Mouse (Mus musculus): ENCODE data around the gene Tmem242. TPM values are rescaled to one million over a fixed set of nuclear protein-coding genes. Genes with fewer than 3 reads are reported as not detected.

The Tmem242 gene
- polyA plus RNA-seq (2015; fragmentation: Nextera tagmentation; extraction: Ambion mirVana): 120 and 144 TPM in 2 replicates

DNA sequence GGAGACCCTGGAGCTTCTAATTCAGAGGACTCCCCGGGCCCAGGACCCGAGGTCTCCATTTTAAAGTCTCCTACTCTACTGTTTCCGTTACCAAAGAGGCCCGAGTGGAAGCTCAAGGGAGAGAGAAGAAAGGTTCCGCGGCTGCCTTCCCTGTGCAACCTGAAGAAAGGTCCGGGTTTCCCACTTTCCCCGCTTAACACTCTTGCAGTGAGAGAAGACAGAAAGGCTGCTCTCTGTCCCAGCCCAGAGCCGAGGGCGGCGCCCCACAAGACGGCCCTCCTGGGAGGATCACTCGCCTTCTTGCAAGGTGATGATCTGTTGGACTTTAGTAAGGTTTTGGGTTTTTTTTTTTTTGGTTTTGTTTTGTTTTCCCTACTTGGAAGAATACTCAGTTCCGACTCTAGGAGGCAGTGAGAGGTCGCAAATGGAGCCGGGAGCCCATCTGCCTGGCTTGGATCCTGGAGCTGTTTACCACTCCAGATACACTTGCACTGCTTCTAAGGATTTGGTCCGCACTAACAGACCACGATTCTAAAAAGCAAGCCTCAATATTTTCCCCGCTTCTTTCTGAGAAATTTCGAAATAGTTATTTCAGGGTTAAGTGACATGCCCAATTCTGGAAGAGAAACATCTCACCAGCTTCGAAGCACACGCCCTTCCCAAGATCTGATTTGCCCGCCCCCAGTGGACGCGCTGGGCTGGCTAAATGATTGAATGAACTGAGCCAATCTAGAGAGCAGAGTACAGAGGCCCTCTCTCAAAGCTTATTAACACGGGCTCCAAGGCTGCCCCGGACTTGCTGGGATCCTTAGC, at the start of gene Tmem242:
Tmem242 (minus strand) TSS at position 101 of the 813 bp plus-strand sequence.
- Histone ChIP-seq H3K4me3 (peak within 1 kb of the TSS; percentile 75), H3K27me3 (no peaks in the 10 kb centered on the region), H3K36me3 (no peaks in the 10 kb centered on the region), H3K27ac (peak within 1 kb of the TSS; percentile 77), H3K9me3 (no peaks in the 10 kb centered on the region), H3K9ac (peak within 1 kb of the TSS; percentile 86), H3K4me2 (peak within 1 kb of the TSS; percentile 72), H3K4me1 (peaks cover 18% of the 10 kb centered on the region)
- under 1% methylated on average over 27 of the region's 27 CpGs for WGBS
- ATAC-seq (ENCODE audit: insufficient number of reproducible peaks, insufficient read depth, low FRiP score, low TSS enrichment, low read depth): peak; percentile 62; the same call in 1 of the 2 replicates

DNA sequence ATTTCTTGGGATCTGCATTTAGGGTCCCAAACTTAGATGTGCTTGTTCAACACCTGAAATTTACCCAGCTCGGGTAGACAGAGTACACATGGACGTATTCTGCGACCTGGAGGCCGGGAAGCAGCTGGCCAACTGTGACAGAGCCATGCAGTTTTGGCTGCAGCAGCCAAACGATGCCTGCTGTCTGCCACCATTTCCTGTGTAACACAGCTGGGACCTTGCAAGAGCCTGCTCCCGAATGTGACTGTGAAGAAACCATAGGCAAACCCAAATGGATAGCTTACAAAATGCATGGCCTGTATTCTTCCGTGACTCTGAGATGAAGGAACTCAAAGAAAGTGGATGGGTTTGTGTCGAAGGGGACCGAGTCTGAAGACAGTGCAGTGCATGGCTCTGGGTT, 48.1 kb upstream of the Tmem242 start:
- WGBS: 59% methylated on average over 9 of the region's 9 CpGs
- Histone ChIP-seq H3K4me3 (no peak overlapping the region), H3K9me3 (no peaks in the 10 kb centered on the region), H3K36me3 (no peaks in the 10 kb centered on the region), H3K4me1 (peaks cover 4% of the 10 kb centered on the region; the same call in 1 of the 2 replicates), H3K9ac (no peak overlapping the region), H3K27me3 (peaks cover 5% of the 10 kb centered on the region; the same call in 1 of the 2 replicates), H3K27ac (no peak overlapping the region), H3K4me2 (no peak overlapping the region)
- no peak for ATAC-seq (ENCODE audit: insufficient number of reproducible peaks, insufficient read depth, low FRiP score, low TSS enrichment, low read depth)

DNA sequence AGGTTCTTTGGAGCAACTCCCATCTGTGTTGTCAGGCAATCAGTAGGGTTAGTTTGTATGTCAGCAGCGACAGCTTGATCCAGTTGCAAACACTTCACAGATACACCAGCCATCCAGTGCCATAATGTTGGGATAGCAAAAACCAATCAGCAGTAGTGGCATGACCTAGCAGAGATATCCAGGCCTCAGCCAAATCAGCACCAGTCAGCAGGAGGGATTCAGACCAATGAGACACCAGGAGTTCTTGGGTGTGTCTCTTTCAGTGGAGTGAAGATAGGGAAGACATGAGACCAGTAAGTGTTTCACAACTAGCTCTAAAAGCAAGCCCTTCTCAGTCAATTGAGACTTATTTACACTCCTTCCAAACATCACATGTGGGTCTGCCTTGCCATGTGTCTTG, 44.6 kb upstream of the Tmem242 start:
- ATAC-seq (ENCODE audit: insufficient number of reproducible peaks, insufficient read depth, low FRiP score, low TSS enrichment, low read depth): no peak
- Histone ChIP-seq H3K4me2 (no peak overlapping the region), H3K27ac (no peak overlapping the region), H3K4me3 (no peak overlapping the region), H3K9ac (no peak overlapping the region), H3K9me3 (no peaks in the 10 kb centered on the region), H3K4me1 (no peaks in the 10 kb centered on the region), H3K27me3 (0 out of 2 replicates have a peak, but pooled peaks cover 5% of the 10 kb centered on the region), H3K36me3 (no peaks in the 10 kb centered on the region)
- WGBS: 93% methylated on average over 1 of the region's 1 CpGs

DNA sequence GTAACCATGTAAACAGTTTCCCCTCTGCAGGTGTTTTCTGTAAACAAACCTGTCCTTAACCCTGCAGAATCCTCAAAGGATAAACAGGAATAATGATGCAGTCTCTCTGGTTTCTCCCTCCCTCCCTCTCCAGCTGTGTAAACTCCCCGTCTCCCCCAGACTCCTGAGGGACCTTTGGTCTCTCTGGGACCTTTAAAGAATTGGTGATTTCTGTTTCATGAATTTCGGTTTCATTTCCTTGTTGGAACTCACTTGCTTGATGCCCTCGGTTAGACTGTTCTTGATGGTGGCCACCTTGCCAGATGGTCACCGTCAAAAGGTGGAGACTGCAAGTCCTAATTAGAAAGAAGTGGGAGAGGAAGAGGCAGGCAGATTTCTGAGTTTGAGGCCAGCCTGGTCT, 43.4 kb upstream of the Tmem242 start:
- no peak overlapping the region for H3K4me3 ChIP-seq
- H3K4me2 ChIP-seq: no peak overlapping the region
- H3K9ac ChIP-seq: no peak overlapping the region
- no peaks in the 10 kb centered on the region for H3K4me1 ChIP-seq
- no peak for ATAC-seq (ENCODE audit: insufficient number of reproducible peaks, insufficient read depth, low FRiP score, low TSS enrichment, low read depth)
- H3K9me3 ChIP-seq: no peaks in the 10 kb centered on the region
- no peak overlapping the region for H3K27ac ChIP-seq
- WGBS: 66% methylated on average over 4 of the region's 4 CpGs
- H3K27me3 ChIP-seq: no peaks in the 10 kb centered on the region
- no peaks in the 10 kb centered on the region for H3K36me3 ChIP-seq

DNA sequence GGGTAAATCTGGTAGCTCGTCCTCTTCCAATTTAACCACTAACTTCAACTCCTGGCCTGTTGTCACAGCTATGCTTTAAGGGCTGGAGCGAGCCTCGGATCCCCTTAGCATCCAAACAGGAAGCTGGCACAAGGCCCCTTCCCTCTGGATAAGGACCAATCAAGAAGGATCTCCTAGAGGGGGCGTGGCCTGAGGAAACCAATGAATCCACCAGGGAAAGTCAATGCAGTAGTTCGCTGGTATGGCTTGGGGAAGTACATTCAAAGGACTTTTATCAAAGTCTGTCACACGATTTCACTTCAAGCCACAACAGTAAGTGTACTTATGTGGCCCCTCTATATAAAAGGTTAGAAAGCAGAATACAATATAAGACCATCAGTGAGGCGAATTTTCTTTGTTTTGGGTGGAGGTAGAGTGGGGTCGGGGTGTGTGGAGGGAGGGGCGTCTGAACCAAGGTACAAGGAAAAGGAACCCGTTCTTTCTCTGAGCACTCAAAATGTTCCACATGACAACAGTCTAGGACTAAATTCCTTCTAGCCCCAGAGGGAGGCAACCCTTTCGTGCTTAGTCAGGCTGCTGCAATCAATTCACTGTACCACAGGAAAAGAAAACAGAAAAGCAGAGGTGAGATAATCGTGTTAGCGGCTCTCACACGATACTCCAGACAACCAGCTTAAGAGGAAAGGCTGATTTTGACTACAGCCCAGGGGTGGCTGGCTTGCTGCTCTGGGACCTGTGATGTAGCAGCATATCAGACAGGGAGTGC, 36.1 kb upstream of the Tmem242 start:
- H3K4me2 ChIP-seq: no peak overlapping the region
- H3K9ac ChIP-seq: no peak overlapping the region
- H3K4me3 ChIP-seq: no peak overlapping the region
- H3K4me1 ChIP-seq: no peaks in the 10 kb centered on the region
- 58% methylated on average over 14 of the region's 14 CpGs for WGBS
- H3K27me3 ChIP-seq: no peaks in the 10 kb centered on the region
- H3K27ac ChIP-seq: no peak overlapping the region
- H3K9me3 ChIP-seq: no peaks in the 10 kb centered on the region
- H3K36me3 ChIP-seq: no peaks in the 10 kb centered on the region
- no peak for ATAC-seq (ENCODE audit: insufficient number of reproducible peaks, insufficient read depth, low FRiP score, low TSS enrichment, low read depth)

DNA sequence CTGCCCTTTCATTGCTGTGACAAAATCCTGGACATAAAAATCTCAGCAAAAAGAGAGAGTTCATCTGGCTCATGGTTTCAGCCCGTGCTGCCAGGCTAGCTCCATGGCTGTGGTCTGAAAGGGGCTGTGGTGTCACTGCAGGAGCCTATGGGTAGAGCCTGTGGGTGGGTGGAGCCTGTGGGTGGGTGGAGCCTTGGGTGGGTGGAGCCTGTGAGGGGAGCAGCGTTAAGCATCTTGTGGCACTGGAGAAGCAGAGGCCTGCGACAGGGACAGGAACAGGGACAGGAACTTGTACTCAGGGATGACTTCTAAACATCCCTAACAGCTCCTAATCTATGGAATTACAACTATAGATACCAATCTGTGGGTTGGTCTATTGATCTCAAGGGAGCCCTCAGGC, 32.2 kb upstream of the Tmem242 start:
- no peak overlapping the region for H3K9ac ChIP-seq
- H3K27me3 ChIP-seq: no peaks in the 10 kb centered on the region
- H3K27ac ChIP-seq: no peak overlapping the region
- 38% methylated on average over 3 of the region's 3 CpGs for WGBS
- no peaks in the 10 kb centered on the region for H3K36me3 ChIP-seq
- H3K4me3 ChIP-seq: no peak overlapping the region
- no peak for ATAC-seq (ENCODE audit: insufficient number of reproducible peaks, insufficient read depth, low FRiP score, low TSS enrichment, low read depth)
- H3K9me3 ChIP-seq: no peaks in the 10 kb centered on the region
- H3K4me1 ChIP-seq: no peaks in the 10 kb centered on the region
- H3K4me2 ChIP-seq: no peak overlapping the region

DNA sequence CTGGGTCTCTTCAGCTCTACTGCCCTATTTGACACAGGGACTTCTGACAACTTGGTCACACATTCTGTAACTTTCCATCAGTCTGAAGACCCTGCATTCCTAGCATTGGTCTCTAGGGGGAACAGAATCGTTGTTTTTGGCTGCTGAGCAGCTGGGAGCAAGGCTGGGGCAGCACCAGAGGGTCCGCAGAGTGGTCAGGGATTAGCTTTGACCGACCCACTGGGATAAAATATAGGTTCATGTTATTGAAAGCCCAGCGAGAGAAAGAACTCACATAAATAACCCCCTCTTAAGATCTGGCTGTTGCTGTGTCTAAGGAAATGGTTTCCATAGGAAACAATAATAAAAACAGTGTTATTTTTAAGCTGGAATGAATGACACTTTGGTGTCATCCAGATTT, 27.1 kb upstream of the Tmem242 start:
- H3K27ac ChIP-seq: no peak overlapping the region

DNA sequence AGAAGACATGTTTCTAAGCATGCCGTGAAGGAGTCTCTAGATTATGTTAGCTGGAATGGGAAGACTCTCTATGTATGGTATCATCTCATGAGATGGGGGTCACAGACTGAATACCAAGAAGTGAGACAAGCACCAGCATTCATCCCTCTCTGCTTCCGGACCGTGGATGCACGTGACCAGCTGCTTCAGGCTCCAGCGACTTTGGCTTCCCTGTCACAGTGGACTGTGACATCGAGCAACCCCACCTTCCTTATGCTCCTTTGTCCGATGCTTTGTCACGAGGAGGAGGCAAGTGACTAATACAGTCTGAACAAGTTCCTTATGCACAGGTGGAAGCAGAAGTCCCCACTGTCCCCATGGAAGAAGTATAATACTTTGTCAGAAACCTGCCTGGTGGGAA, 26.7 kb upstream of the Tmem242 start:
- ATAC-seq (ENCODE audit: insufficient number of reproducible peaks, insufficient read depth, low FRiP score, low TSS enrichment, low read depth): no peak
- no peaks in the 10 kb centered on the region for H3K27me3 ChIP-seq
- no peak overlapping the region for H3K4me3 ChIP-seq
- H3K4me1 ChIP-seq: no peaks in the 10 kb centered on the region
- no peak overlapping the region for H3K4me2 ChIP-seq
- H3K36me3 ChIP-seq: no peaks in the 10 kb centered on the region
- H3K27ac ChIP-seq: no peak overlapping the region
- no peak overlapping the region for H3K9ac ChIP-seq
- no peaks in the 10 kb centered on the region for H3K9me3 ChIP-seq
- WGBS: 86% methylated on average over 8 of the region's 8 CpGs

More for the DNA sequence above, 27.1 kb upstream of the Tmem242 start:
- no peak overlapping the region for H3K4me3 ChIP-seq
- no peak overlapping the region for H3K9ac ChIP-seq
- no peaks in the 10 kb centered on the region for H3K36me3 ChIP-seq
- H3K9me3 ChIP-seq: no peaks in the 10 kb centered on the region
- WGBS: 47% methylated on average over 4 of the region's 4 CpGs
- no peaks in the 10 kb centered on the region for H3K4me1 ChIP-seq
- H3K4me2 ChIP-seq: no peak overlapping the region
- no peak for ATAC-seq (ENCODE audit: insufficient number of reproducible peaks, insufficient read depth, low FRiP score, low TSS enrichment, low read depth)
- no peaks in the 10 kb centered on the region for H3K27me3 ChIP-seq

DNA sequence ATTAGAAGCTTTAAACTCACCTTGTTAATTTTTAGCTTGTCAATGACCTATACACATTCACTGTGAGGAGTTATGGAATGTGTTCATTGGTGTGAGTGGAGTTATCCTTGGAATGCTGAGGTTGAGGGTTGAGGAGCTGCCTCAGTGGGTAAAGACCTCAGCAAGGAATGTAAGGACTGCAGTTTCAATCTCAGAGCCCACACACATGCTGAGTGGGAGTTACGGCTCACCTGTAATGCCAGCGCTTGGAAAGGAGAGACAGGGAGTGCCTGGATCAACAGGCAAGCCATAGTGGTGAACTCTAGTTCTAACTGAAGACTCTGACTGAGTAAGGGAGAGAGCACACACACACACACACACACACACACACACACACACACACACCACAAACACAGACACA, 23.9 kb upstream of the Tmem242 start:
- ATAC-seq (ENCODE audit: insufficient number of reproducible peaks, insufficient read depth, low FRiP score, low TSS enrichment, low read depth): no peak
- Histone ChIP-seq H3K4me3 (no peak overlapping the region), H3K27ac (no peak overlapping the region), H3K36me3 (no peaks in the 10 kb centered on the region), H3K9ac (no peak overlapping the region), H3K4me2 (no peak overlapping the region), H3K9me3 (no peaks in the 10 kb centered on the region), H3K27me3 (no peaks in the 10 kb centered on the region), H3K4me1 (no peaks in the 10 kb centered on the region)
- 81% methylated on average over 2 of the region's 2 CpGs for WGBS

DNA sequence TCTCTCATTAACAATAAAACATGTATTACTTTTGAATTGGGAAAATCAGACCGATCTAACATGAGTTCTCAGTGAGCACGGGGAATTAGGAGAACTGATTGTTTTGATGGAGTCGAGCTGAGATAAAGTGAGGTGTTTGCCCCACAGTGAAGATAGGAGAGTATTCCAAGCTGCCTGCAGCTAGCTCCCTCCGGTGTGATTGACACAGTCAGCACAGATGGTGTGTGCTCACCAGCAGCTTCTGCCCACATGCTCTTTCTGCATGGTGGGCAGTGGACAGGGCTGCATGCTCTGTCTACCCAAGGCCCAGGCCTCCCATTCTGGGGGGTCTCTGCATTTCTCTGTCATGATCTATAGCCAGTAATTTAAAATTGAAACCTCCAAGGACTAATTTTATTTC, 13.6 kb upstream of the Tmem242 start:
- no peak for ATAC-seq (ENCODE audit: insufficient number of reproducible peaks, insufficient read depth, low FRiP score, low TSS enrichment, low read depth)
- no peaks in the 10 kb centered on the region for H3K4me1 ChIP-seq
- H3K36me3 ChIP-seq: no peaks in the 10 kb centered on the region
- no peak overlapping the region for H3K4me2 ChIP-seq
- peaks cover 2% of the 10 kb centered on the region; the same call in 1 of the 2 replicates for H3K27me3 ChIP-seq
- no peak overlapping the region for H3K27ac ChIP-seq
- H3K9ac ChIP-seq: no peak overlapping the region
- H3K9me3 ChIP-seq: no peaks in the 10 kb centered on the region
- 86% methylated on average over 4 of the region's 4 CpGs for WGBS
- no peak overlapping the region for H3K4me3 ChIP-seq

DNA sequence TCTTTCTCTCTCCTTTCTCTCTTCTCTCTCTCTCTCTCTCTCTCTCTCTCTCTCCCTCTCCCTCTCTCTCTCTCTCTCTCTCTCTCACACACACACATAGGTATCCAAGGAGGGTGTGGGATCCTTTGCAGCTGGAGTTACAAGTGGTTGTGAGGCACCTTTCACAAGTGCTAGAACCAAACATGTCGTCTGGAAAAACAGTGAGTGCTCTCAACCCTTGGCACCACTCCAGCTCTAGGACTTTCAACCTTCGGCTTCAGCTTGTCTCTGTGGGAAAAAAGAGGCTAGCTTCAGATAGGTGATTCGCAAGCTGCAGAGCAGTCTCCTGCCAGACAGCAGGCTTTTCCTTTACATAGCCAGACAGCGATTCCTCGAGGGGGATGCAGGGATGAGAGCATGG, 3.7 kb upstream of the Tmem242 start:
- Histone ChIP-seq H3K27ac (no peak overlapping the region), H3K4me2 (no peak overlapping the region), H3K9me3 (no peaks in the 10 kb centered on the region), H3K9ac (no peak overlapping the region), H3K4me1 (peaks cover 13% of the 10 kb centered on the region), H3K4me3 (no peak overlapping the region), H3K27me3 (peaks cover 2% of the 10 kb centered on the region; the same call in 1 of the 2 replicates), H3K36me3 (no peaks in the 10 kb centered on the region)
- WGBS: 58% methylated on average over 5 of the region's 5 CpGs
- no peak for ATAC-seq (ENCODE audit: insufficient number of reproducible peaks, insufficient read depth, low FRiP score, low TSS enrichment, low read depth)

DNA sequence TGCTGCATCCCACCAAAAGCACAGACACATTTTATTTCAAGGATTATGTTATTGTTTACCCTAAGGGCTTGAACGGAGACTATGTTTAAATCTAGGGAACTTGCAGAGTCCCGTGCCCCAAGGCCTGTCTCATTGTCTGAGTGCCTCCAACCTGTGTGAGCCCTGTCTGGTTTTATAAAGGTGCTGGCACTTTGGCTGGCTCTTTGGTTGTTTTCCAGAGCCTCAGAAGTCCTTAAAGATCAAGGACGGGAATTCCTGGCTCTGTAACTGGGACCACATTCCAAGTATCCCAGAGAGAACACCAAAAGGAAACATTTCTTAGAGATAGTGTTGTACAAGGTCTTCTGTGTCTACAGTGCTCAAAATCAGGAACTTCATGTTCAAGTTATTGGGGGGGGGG, 3.2 kb upstream of the Tmem242 start:
- Histone ChIP-seq H3K9ac (no peak overlapping the region), H3K9me3 (no peaks in the 10 kb centered on the region), H3K27me3 (no peaks in the 10 kb centered on the region), H3K27ac (no peak overlapping the region), H3K4me2 (no peak overlapping the region), H3K36me3 (no peaks in the 10 kb centered on the region), H3K4me1 (peaks cover 15% of the 10 kb centered on the region), H3K4me3 (no peak overlapping the region)
- WGBS: 61% methylated on average over 3 of the region's 3 CpGs
- ATAC-seq (ENCODE audit: insufficient number of reproducible peaks, insufficient read depth, low FRiP score, low TSS enrichment, low read depth): no peak

Measured in embryonic facial prominence, embryonic 13.5 days (tissue).